Mouse (Mus musculus): ENCODE data around the gene Phldb1.
"Not testable (repeated sequence)": the region's sequence is repeated elsewhere in the genome, so short reads cannot be mapped to it uniquely, and the experiment has no call there.

Phldb1 gene

GRCm38 (mm10) chr9:44734524-44735494 lies at the start of gene Phldb1:
Gene Phldb1 (minus strand): TSS chr9:44735198.
- DNase-seq (ENCODE audit: extremely low spot score, low read depth, low spot score) = no peak

GRCm38 (mm10) chr9:44772750-44773651 lies 38.0 kb upstream of the Phldb1 start:
- DNase-seq (ENCODE audit: extremely low spot score, low read depth, low spot score) = peak; percentile 80

GRCm38 (mm10) chr9:44772392-44772749 lies 37.4 kb upstream of the Phldb1 start:
- no peak for DNase-seq (ENCODE audit: extremely low spot score, low read depth, low spot score)

GRCm38 (mm10) chr9:44771376-44771775 lies 36.4 kb upstream of the Phldb1 start:
- DNase-seq (ENCODE audit: extremely low spot score, low read depth, low spot score) = no peak

- not testable (repeated sequence) for DNase-seq (ENCODE audit: extremely low spot score, low read depth, low spot score)
These were observed 33.0 kb upstream of the Phldb1 start for GRCm38 (mm10) chr9:44768029-44768394.

- DNase-seq (ENCODE audit: extremely low spot score, low read depth, low spot score) = peak; percentile 64
These were observed 32.4 kb upstream of the Phldb1 start, which contains the start of the genes Arcn1 and Ift46 for GRCm38 (mm10) chr9:44767101-44768028. Gene Arcn1 (minus strand): TSS chr9:44767845. Gene Ift46 (plus strand): TSS chr9:44767908.

- DNase-seq (ENCODE audit: extremely low spot score, low read depth, low spot score) = no peak
These were observed 25.9 kb upstream of the Phldb1 start for GRCm38 (mm10) chr9:44760873-44761272.

- DNase-seq (ENCODE audit: extremely low spot score, low read depth, low spot score) = no peak
These were observed 13.5 kb upstream of the Phldb1 start for GRCm38 (mm10) chr9:44748473-44748872.

GRCm38 (mm10) chr9:44747341-44747740 lies 12.3 kb upstream of the Phldb1 start:
- DNase-seq (ENCODE audit: extremely low spot score, low read depth, low spot score) = no peak

GRCm38 (mm10) chr9:44746666-44747065 lies 11.7 kb upstream of the Phldb1 start:
- no peak for DNase-seq (ENCODE audit: extremely low spot score, low read depth, low spot score)

GRCm38 (mm10) chr9:44745371-44745770 lies 10.4 kb upstream of the Phldb1 start:
- no peak for DNase-seq (ENCODE audit: extremely low spot score, low read depth, low spot score)

- no peak for DNase-seq (ENCODE audit: extremely low spot score, low read depth, low spot score)
These were observed 5.7 kb upstream of the Phldb1 start for GRCm38 (mm10) chr9:44740663-44741192.

GRCm38 (mm10) chr9:44737240-44737949 lies 2.4 kb upstream of the Phldb1 start:
- no peak for DNase-seq (ENCODE audit: extremely low spot score, low read depth, low spot score)

GRCm38 (mm10) chr9:44736301-44736700 lies 1.3 kb upstream of the Phldb1 start:
- no peak for DNase-seq (ENCODE audit: extremely low spot score, low read depth, low spot score)

- DNase-seq (ENCODE audit: extremely low spot score, low read depth, low spot score) = no peak
These were observed 888 bp upstream of the Phldb1 start for GRCm38 (mm10) chr9:44735886-44736285.

- no peak for DNase-seq (ENCODE audit: extremely low spot score, low read depth, low spot score)
These were observed 1.1 kb downstream of the Phldb1 start for GRCm38 (mm10) chr9:44733671-44734523.

GRCm38 (mm10) chr9:44732921-44733530 lies 2.0 kb downstream of the Phldb1 start:
- no peak for DNase-seq (ENCODE audit: extremely low spot score, low read depth, low spot score)

- no peak for DNase-seq (ENCODE audit: extremely low spot score, low read depth, low spot score)
These were observed 2.9 kb downstream of the Phldb1 start for GRCm38 (mm10) chr9:44732130-44732549.
